Mouse (Mus musculus) liver, adult 2 months (tissue): ENCODE results near the gene E2f7.
A peak's percentile ranks its signal among the peaks of the same experiment; 100 is the strongest.
"Not testable (repeated sequence)": the region's sequence is repeated elsewhere in the genome, so short reads cannot be mapped to it uniquely, and the experiment has no call there.

ENCODE experiments used
- CTCF ChIP-seq: fragments of 200-500 bp; IDR thresholded peaks from 2 replicates; pipeline ENCODE4 v1.5.1; 2011; ENCODE audit warnings: low read depth, low read length, control low read depth
- POLR2A ChIP-seq: fragments of 200-500 bp; IDR thresholded peaks from 2 replicates; pipeline ENCODE4 v1.6.1; 2011; ENCODE audit warnings: low read length, control low read depth; ENCODE audit not compliant: insufficient read depth; ENCODE audit errors: extremely low read depth

DNA sequence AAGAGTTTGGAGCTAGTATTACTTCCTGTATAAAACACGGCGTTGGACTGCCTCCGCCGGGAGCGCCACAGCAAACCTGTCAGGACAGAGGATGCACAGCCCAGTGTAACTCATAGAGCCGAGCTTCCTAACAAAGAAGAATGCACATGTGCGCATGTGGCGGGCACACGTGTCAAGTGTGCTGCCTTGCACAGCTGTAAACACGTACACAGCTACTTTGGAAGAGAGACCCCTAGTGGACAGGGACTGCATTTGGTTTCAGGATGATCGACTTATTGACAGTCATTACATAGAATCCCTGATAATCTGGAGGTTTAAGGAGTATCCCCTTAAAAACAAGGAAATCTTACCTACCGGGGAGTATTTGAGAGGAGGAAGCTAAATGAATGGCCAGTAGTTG lies 15.3 kb downstream of the E2f7 start:
- TF ChIP-seq POLR2A = not testable (repeated sequence)
- peak; percentile 39; the same call in 1 of the 2 replicates for TF ChIP-seq CTCF
